Mouse (Mus musculus) limb, embryonic 13.5 days (tissue): ENCODE data around the gene Gm48551. TPM values are rescaled to one million over a fixed set of nuclear protein-coding genes. Genes with fewer than 3 reads are reported as not detected.

ENCODE experiments used
- ATAC-seq: fragments of 200-750 bp; cut with Nextera tagmentation; 2 replicates; pipeline ENCODE4 v1.8.0; 2017; ENCODE audit warnings: low read depth, moderate number of reproducible peaks, moderate TSS enrichment; ENCODE audit not compliant: low FRiP score
- H3K27ac ChIP-seq: fragments of 300-500 bp; sonication (generic); 2 replicates; pipeline ENCODE4 v1.5.1; 2015; ENCODE audit warnings: inconsistent platforms, mild to moderate bottlenecking, moderate library complexity
- H3K27me3 ChIP-seq: fragments of 300-500 bp; sonication (generic); 2 replicates; pipeline ENCODE4 v1.6.1; 2015; ENCODE audit warnings: mild to moderate bottlenecking, inconsistent platforms
- H3K36me3 ChIP-seq: fragments of 300-500 bp; sonication (generic); 2 replicates; pipeline ENCODE4 v1.6.1; 2015; ENCODE audit warnings: inconsistent platforms, mild to moderate bottlenecking, moderate library complexity
- H3K4me1 ChIP-seq: fragments of 300-500 bp; sonication (generic); 2 replicates; pipeline ENCODE4 v1.6.1; 2015; ENCODE audit warnings: inconsistent platforms
- H3K4me2 ChIP-seq: fragments of 300-500 bp; sonication (generic); replicated peaks from 2 replicates; pipeline ENCODE4 v1.6.1; 2015; ENCODE audit warnings: inconsistent platforms, mild to moderate bottlenecking, moderate library complexity
- H3K4me3 ChIP-seq: fragments of 300-500 bp; sonication (generic); 2 replicates; pipeline ENCODE4 v1.5.1; 2015; ENCODE audit warnings: moderate library complexity, mild to moderate bottlenecking, inconsistent platforms
- H3K9ac ChIP-seq: fragments of 300-500 bp; sonication (generic); 2 replicates; pipeline ENCODE4 v1.6.1; 2015; ENCODE audit warnings: mild to moderate bottlenecking, inconsistent platforms
- H3K9me3 ChIP-seq: fragments of 300-500 bp; sonication (generic); 2 replicates; pipeline ENCODE4 v1.6.1; 2016; ENCODE audit warnings: inconsistent platforms
- WGBS: fragments of 180-500 bp; shearing (Covaris S2); methylation state at CpG from one replicate; pipeline ENCODE4 v1.1.7; 2015; 5-methylcytosine and 5-hydroxymethylcytosine counted together
- polyA plus RNA-seq: library from polyadenylated mRNA; unstranded; fragments of >200 nt; fragmentation: Nextera tagmentation; extraction: Ambion mirVana; gene quantifications from 2 replicates; pipeline ENCODE4 v1.2.1, GENCODE M21; 2015

Gene Gm48551
- polyA plus RNA-seq, 1 experiment from 2014 or later, result 4.0 TPM

DNA sequence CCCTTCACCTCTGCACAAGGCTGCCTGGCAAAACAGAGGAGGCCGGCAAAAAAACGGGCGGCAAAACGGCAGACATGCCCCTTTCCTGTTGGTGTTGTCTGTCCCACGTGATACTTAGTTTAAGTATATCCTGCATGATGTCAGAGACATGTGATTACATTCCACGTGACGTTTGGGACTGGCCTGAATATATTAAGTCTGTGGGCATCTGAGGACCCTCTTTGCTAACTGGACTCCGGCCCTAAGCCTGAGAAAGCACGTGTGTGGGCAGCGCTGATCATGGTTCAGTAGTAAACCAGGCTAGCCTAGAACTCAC lies 16.9 kb downstream of the Gm48551 start:
- 33% methylated on average over 10 of the region's 10 CpGs for WGBS
- ATAC-seq, result 0 out of 2 replicates have a peak, but pooled peaks have one; percentile 2
- H3K4me1 ChIP-seq, result peaks cover 56% of the 10 kb centered on the region
- peaks cover 69% of the 10 kb centered on the region for H3K36me3 ChIP-seq
- H3K9ac ChIP-seq, result no peak overlapping the region
- H3K27me3 ChIP-seq, result 0 out of 2 replicates have a peak, but pooled peaks cover 6% of the 10 kb centered on the region
- H3K4me2 ChIP-seq, result peak overlapping the region; percentile 49
- no peaks in the 10 kb centered on the region for H3K9me3 ChIP-seq
- peak overlapping the region; percentile 92 for H3K27ac ChIP-seq
- no peak overlapping the region for H3K4me3 ChIP-seq

DNA sequence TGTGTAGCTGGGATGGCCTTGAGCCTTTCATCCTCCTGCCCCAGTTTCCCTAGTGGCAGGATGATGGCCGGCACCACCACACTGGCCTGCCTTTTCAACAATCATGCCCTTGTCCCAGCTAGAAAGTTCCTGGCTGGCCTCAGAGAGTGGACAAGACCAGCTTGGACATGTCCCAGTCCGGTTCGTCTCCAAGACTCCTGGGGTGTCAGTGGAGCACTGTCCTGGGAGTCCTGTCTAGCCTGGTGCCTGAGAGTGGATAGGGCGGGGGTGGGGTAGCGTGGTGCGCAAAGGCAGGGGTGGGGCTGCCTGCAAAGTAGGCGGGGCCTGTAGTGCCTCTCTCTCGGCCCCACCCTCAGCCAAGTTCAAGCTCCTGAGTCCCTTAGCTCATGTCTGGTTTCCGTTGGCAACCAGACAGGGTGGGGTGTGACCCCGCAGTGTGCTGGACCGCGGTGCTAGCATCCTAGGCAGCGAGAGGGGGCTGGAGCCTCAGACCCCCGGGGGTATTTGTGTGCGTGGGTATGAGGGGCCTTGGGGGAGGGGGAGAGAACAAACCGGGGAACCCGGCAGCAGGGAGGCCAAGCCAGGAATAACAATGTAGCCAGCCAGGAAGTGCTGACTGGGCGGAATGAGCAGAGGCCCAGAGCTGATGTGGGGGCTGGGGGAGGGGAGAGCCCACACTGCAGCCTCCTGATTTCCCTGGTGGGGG lies 17.4 kb downstream of the Gm48551 start:
- Histone ChIP-seq H3K4me3 (peak overlapping the region; percentile 17), H3K27ac (peak overlapping the region; percentile 92), H3K9ac (peak overlapping the region; percentile 32; the same call in 1 of the 2 replicates), H3K4me2 (peak overlapping the region; percentile 49), H3K27me3 (0 out of 2 replicates have a peak, but pooled peaks cover 6% of the 10 kb centered on the region), H3K36me3 (peaks cover 71% of the 10 kb centered on the region), H3K9me3 (no peaks in the 10 kb centered on the region), H3K4me1 (peaks cover 61% of the 10 kb centered on the region)
- peak; percentile 89 for ATAC-seq
- 9% methylated on average over 18 of the region's 18 CpGs for WGBS

DNA sequence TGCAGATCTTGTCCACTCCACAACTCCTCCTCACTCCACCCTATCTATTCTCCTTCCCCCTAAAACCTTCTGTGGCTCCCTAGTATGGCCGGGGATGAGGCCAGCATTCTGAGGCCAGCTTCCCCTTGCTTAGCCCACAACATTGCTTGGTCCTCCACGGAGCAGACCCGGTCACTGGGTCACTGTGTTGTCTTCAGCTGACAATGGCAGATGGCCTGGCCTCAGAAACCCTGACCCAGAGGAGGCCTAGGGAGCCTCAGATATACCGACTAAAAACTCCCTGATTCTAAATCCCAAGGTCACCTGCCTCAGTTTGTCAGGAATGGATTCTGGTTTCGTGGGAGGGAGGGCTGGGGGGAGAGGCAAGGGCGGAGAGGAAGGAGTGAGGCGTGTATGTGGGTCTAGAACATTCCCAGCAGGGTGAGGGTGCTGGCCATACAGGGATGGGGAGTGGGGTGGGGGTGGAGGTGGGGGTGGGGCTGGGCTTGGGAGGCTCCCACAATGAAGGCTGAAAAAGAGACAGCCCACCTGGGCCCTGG lies 18.0 kb downstream of the Gm48551 start:
- H3K27ac ChIP-seq, result peak overlapping the region; percentile 92
- no peaks in the 10 kb centered on the region for H3K9me3 ChIP-seq
- 0 out of 2 replicates have a peak, but pooled peaks cover 10% of the 10 kb centered on the region for H3K27me3 ChIP-seq
- ATAC-seq, result peak; percentile 12
- peak overlapping the region; percentile 49 for H3K4me2 ChIP-seq
- H3K9ac ChIP-seq, result peak overlapping the region; percentile 50
- WGBS, result 21% methylated on average over 7 of the region's 7 CpGs
- peaks cover 74% of the 10 kb centered on the region for H3K36me3 ChIP-seq
- H3K4me1 ChIP-seq, result peaks cover 68% of the 10 kb centered on the region
- H3K4me3 ChIP-seq, result peak overlapping the region; percentile 17; the same call in 1 of the 2 replicates

DNA sequence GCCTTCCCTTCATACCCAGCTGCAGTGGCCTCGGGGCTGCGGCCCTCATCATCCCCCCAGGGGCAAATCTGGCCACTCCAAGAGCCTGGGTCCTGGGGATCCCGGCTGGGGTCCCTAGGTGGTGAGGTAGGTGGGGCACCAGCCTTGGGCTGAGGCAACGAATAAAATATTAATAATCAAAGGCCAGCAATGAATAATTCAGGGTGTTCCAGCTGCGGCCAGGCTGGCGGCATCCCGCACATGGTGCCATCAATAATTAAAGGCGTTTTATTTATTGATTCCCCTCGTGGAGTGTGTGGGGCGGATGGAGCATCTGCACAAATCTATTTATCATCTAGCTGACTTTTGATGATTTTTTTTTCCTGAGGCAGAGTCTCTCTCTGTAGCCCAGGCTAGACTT lies 19.2 kb downstream of the Gm48551 start:
- H3K9ac ChIP-seq, result peak overlapping the region; percentile 31; the same call in 1 of the 2 replicates
- no peak for ATAC-seq
- peak overlapping the region; percentile 92 for H3K27ac ChIP-seq
- H3K4me1 ChIP-seq, result peaks cover 80% of the 10 kb centered on the region
- peaks cover 21% of the 10 kb centered on the region for H3K27me3 ChIP-seq
- WGBS, result 60% methylated on average over 10 of the region's 10 CpGs
- H3K4me2 ChIP-seq, result 0 out of 2 replicates have a peak overlapping the region, but pooled peaks have one; percentile 49
- peaks cover 77% of the 10 kb centered on the region for H3K36me3 ChIP-seq
- no peak overlapping the region for H3K4me3 ChIP-seq
- no peaks in the 10 kb centered on the region for H3K9me3 ChIP-seq

DNA sequence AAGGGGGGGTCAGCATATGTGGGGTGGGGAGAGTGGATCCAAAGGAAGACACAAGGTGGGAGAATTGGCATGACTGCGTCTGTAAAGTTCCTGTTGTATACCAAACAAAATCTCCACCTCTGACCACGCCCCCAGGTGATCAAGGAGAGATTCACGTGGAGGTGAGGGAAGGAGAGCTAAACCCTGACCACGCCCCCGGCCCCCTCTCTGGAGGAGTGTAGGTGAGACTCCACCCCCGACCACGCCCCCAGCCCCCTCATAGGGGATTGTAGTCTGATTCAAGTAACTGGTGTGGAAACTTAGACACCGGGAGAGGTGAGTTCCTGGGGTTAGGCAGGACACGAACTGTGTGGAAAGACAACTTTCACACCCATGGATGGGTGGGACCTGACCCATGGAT lies 19.8 kb downstream of the Gm48551 start:
- no peak overlapping the region for H3K27ac ChIP-seq
- 11% methylated on average over 9 of the region's 9 CpGs for WGBS
- H3K4me1 ChIP-seq, result peaks cover 85% of the 10 kb centered on the region
- H3K4me3 ChIP-seq, result no peak overlapping the region
- no peaks in the 10 kb centered on the region for H3K9me3 ChIP-seq
- peaks cover 24% of the 10 kb centered on the region for H3K27me3 ChIP-seq
- peaks cover 75% of the 10 kb centered on the region for H3K36me3 ChIP-seq
- no peak overlapping the region for H3K4me2 ChIP-seq
- no peak for ATAC-seq
- no peak overlapping the region for H3K9ac ChIP-seq

DNA sequence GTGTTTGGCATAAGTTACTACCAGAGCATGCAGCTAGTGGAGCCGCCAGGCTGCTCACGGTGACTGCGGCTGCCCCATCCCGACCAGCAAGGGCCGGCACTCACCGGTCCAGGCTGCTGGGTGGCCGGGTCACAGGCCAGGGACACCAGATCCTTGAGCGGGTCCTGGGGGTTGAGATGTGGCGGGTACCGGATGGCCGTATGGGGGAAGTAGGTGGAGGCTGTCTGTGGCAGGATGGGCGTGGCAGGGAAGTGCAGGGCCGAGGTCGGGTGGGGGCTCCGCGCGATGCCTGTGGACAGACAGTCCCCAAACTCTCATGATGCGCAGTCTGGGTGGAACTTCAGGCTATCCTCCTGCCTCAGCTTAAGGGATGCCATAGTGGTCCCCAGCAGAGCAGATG lies 20.5 kb downstream of the Gm48551 start:
- peaks cover 87% of the 10 kb centered on the region for H3K4me1 ChIP-seq
- no peak for ATAC-seq
- 61% methylated on average over 18 of the region's 18 CpGs for WGBS
- peaks cover 24% of the 10 kb centered on the region for H3K27me3 ChIP-seq
- H3K4me2 ChIP-seq, result no peak overlapping the region
- no peaks in the 10 kb centered on the region for H3K9me3 ChIP-seq
- no peak overlapping the region for H3K4me3 ChIP-seq
- H3K36me3 ChIP-seq, result peaks cover 69% of the 10 kb centered on the region
- H3K9ac ChIP-seq, result no peak overlapping the region
- no peak overlapping the region; the same call in 1 of the 2 replicates for H3K27ac ChIP-seq

DNA sequence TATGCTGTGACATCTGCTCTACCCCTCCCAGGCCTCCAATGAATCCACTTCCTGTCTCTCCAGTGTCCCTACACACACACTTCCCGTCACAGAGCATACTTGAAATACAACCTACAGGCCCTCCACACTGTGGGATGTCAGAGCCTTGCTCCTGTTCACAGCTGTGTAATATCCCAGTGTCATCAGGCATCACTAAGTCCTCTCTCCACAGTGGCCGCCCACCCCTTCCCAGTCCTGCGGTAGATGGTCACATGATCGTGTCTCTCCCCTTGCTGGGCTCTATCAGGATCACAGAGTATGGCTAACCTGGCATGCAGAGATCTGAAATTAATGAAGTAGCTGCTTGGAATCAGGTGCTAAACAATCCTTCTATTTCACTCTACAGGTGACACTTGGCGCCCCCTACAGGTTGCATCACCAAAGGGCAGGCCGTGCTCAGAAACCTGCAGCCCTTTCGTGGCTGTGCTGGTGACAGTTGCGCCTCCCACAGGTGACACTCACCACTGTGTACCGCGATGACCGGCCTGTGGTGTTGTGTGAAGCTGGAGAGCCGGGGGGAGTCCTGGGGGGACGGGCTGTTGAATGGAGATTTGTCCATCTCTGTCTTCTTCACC lies 21.4 kb downstream of the Gm48551 start:
- WGBS, result 49% methylated on average over 13 of the region's 13 CpGs
- Histone ChIP-seq H3K4me2 (peak overlapping the region; percentile 53; the same call in 1 of the 2 replicates), H3K9me3 (no peaks in the 10 kb centered on the region), H3K4me3 (no peak overlapping the region), H3K27me3 (peaks cover 24% of the 10 kb centered on the region), H3K27ac (0 out of 2 replicates have a peak overlapping the region, but pooled peaks have one; percentile 0), H3K36me3 (peaks cover 60% of the 10 kb centered on the region), H3K9ac (no peak overlapping the region), H3K4me1 (peaks cover 87% of the 10 kb centered on the region)
- no peak for ATAC-seq

DNA sequence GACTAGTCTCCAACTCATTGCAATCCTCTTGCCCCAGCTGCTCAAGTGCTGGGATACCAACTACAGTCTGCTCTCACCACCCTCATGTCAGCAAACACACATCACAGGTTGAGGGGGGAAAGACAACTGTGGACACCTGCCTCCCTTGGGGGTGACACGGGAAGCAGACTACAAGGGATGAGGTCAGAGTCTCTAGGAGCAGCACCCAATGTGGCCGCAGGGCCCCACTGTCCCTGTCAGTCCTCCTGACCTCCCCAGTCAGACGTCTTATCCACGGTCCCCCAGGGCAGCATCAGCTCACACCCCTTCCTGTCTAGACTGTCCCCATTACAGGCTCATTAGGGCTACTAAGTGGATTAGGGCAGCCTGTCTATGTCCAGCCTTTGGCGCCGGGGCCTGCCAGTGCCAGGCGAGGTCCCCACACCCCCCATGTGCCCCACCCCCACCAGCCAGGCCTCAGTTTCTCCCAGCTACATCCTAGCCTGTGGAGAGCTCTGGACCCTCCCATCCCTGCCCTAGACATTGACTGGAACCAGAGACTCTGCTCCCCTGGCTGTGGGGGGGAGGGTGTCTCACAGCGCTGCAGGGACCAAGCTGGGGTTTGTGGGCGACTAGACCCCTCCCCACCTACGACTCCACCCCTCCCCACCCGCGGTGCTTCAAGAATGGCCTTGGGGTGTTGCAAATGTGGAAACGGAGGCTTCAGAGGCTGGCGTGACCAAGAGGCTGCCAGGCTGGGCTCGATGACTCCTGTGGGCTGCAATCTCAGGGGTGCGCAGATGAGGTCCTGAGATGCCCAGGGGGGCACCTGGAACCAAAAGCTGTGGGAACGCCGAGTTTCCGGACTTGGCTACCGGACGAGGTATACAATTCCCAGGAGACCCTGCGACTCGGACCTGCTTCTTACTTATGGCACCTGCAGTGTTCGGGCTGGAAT lies 22.5 kb downstream of the Gm48551 start:
- H3K27me3 ChIP-seq, result peaks cover 24% of the 10 kb centered on the region
- H3K4me1 ChIP-seq, result peaks cover 87% of the 10 kb centered on the region
- peak overlapping the region; percentile 29 for H3K4me3 ChIP-seq
- H3K9ac ChIP-seq, result peak overlapping the region; percentile 35; the same call in 1 of the 2 replicates
- H3K36me3 ChIP-seq, result peaks cover 61% of the 10 kb centered on the region
- H3K9me3 ChIP-seq, result no peaks in the 10 kb centered on the region
- 18% methylated on average over 24 of the region's 24 CpGs for WGBS
- peak overlapping the region; percentile 55; the same call in 1 of the 2 replicates for H3K27ac ChIP-seq
- no peak for ATAC-seq
- H3K4me2 ChIP-seq, result peak overlapping the region; percentile 53

DNA sequence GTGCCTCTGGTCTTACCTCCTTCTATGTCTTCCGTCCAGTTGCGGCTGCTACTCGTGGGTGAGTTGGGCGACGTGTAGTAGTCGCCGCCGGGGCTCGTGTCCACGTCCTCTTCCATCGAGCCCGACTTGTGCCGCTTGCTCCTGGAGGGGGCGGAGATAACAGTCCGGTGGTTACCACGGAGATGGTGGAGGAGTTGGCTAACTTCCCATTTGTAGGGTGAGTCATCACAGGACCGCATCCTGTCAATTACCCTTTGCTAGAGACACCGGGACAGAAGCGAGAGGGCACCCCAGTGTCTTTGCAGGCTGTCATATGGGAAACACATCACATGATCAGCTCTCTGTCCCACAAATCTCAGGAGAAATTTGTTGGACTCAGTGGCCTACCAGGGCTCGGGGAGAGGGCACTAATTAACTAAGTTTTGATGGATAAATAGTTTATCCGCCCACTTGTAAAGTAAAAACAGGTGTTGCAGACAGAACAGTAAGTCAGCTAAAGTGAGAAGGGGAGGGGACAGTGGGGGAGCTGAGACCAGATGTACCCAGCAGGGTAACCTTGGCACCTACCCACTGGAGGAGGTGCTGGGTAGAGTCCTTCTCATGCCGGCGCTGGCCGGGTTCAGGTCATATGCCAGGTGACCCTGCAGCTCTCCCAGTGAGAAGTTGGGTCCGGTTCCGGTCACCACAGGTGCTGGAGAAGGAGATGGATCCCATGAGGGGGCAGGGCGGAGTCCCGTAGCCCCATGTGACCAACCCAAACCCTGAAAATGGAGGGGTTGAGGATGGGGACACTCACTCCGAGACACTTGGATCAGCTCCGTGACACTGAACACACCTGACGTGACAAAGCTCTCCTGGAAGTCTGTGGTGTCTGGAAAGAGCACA lies 23.5 kb downstream of the Gm48551 start:
- Histone ChIP-seq H3K27ac (peak overlapping the region; percentile 55; the same call in 1 of the 2 replicates), H3K4me3 (peak overlapping the region; percentile 29), H3K36me3 (peaks cover 68% of the 10 kb centered on the region), H3K4me1 (peaks cover 87% of the 10 kb centered on the region), H3K9ac (peak overlapping the region; percentile 35), H3K9me3 (no peaks in the 10 kb centered on the region), H3K27me3 (peaks cover 24% of the 10 kb centered on the region), H3K4me2 (peak overlapping the region; percentile 53)
- WGBS, result 18% methylated on average over 31 of the region's 31 CpGs
- ATAC-seq, result 0 out of 2 replicates have a peak, but pooled peaks have one; percentile 3

DNA sequence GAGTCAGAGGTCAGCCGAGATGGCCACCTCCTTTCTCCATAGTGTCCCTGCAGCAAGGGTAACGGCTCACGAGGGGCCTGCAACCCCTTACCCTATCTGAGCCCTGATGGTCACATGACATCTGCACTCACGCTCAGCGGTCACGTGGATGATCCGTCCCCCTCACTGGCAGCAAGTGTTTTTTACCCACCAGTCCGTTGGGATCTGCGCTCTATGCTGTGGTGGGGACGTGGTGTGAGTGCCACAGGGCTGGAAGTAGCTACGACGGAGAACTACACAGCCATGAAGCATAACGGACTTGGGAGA lies 24.1 kb downstream of the Gm48551 start:
- H3K36me3 ChIP-seq, result peaks cover 71% of the 10 kb centered on the region

DNA sequence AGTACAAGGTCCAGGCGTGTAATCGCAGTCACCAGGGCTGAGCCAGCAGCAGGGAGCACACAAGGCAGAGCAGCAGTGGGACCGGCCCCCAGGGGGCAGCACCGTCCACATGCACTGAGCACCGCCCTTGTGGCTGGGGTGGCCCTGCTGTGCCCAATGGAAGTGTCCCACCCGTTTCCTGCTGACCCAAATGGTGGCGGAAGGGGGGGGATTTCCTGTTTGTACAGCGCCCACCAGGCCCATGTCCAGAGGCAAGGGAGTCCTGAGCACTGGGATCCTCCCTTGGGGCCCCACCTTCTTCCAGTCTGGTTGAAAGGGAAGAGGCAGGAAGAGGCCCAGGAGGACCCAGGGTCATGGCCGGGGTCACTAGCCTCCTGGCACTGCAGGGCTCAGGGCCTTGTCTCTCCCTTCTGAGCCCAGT lies 24.6 kb downstream of the Gm48551 start:
- Histone ChIP-seq H3K4me1 (peaks cover 87% of the 10 kb centered on the region), H3K4me2 (0 out of 2 replicates have a peak overlapping the region, but pooled peaks have one; percentile 9), H3K9ac (no peak overlapping the region), H3K27ac (peak overlapping the region; percentile 48; the same call in 1 of the 2 replicates), H3K9me3 (no peaks in the 10 kb centered on the region), H3K27me3 (peaks cover 24% of the 10 kb centered on the region), H3K4me3 (no peak overlapping the region), H3K36me3 (peaks cover 66% of the 10 kb centered on the region)
- ATAC-seq, result no peak
- WGBS, result 14% methylated on average over 9 of the region's 9 CpGs

More for the DNA sequence above, 24.1 kb downstream of the Gm48551 start:
- no peak overlapping the region for H3K4me3 ChIP-seq
- H3K27me3 ChIP-seq, result peaks cover 24% of the 10 kb centered on the region
- H3K9me3 ChIP-seq, result no peaks in the 10 kb centered on the region
- 44% methylated on average over 13 of the region's 13 CpGs for WGBS
- H3K27ac ChIP-seq, result peak overlapping the region; percentile 48; the same call in 1 of the 2 replicates
- H3K4me1 ChIP-seq, result peaks cover 87% of the 10 kb centered on the region
- H3K4me2 ChIP-seq, result no peak overlapping the region
- no peak overlapping the region for H3K9ac ChIP-seq
- ATAC-seq, result no peak
